Mouse (Mus musculus): ENCODE results near the gene Slc20a1.

Gene Slc20a1

DNA sequence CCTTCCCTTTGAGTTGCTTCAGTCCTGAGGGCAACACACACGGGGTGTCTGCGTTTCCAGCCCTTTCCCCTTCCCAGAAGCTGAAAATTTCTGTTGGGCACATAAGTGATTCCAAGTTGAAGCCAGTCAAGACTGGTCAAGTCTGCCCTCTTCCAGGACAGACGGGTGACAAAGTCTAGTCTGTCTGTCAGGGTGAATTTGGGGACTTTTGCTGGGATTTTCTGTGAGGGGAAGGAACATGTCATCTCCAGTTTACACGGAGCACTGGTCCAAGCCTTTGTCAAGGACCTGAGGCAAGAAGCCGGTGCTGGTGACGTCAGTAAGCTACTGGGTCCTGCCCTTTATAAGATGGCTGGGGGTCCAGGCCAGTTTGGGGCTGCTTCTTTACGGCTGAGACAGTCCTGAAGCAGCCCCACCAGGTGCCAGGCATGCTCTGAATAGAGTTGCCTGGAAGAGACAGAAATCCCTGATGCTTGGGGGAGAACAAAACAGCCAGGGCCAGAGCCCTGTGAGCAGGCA is 28.5 kb downstream of the Slc20a1 start:
- peak; percentile 40 to 55 for DNase-seq (ENCODE audit: low spot score in 2 of 2)

DNA sequence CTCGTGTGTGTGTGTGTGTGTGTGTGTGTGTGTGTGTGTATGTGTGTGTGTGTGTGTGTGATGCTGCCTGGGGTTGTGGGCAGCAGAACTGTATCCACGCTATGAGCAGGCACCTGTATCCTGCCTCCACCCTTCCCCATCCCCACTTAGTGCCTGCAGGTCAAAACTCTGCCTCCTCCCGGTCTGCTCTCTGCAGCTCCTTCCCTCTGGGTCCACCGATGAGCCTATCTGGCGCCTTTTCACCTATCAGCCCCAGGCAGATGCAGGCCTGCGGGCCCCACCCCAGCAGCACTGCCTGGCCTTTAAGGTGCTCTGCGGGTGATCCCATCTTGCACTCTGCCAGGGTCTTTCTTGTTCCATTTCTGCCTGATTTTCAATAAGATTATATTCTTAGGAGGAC is 29.1 kb downstream of the Slc20a1 start:
- DNase-seq (ENCODE audit: low spot score in 2 of 2), result peak; percentile 77 to 85

GRCm38 (mm10) chr2:129228571-129228970 is 30.0 kb downstream of the Slc20a1 start:
- DNase-seq (ENCODE audit: low spot score in 2 of 2), result no peak

DNA sequence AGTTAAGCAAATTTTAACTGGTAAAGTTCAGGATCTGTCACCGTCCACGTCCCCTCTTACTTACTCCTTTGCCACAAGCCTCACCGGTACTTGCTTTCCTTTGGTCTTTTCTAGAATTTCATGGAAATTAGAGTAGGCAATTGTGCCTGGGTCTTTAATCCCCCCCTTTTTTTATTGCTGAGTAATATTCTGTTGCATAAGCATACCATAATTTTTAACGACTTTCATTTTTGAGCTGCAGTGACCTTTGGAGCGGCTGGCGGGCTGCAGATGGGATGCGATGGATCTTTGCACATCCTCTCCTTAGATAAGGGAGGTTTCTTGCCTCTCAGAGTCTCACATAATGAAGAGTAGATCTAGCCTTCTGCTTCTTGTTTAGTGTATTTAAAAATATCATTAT is 30.8 kb downstream of the Slc20a1 start:
- no peak for DNase-seq (ENCODE audit: low spot score in 2 of 2)

DNA sequence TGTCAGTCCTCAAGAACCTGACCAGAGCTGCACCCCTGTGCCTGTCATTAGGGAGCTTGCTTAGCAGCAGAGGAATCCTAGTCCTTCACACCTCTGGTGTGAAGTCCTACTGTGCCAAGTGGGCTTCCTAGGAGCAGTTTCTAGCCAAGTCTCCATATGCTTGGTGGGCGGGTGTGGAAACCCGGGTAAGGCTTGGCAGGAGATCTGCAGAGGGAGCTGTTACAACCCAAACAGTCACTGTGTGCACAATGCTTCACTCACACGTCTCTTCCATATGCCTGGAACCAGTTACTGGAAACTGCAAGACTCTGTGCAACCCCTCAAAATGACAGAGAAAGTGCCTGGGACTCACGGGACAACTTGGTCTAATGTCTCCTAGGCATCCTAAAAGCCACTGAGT is 33.5 kb downstream of the Slc20a1 start:
- DNase-seq (ENCODE audit: low spot score in 2 of 2), result no peak

- DNase-seq (ENCODE audit: low spot score in 2 of 2), result no peak
Measured at GRCm38 (mm10) chr2:129232484-129232883, 33.9 kb downstream of the Slc20a1 start.

GRCm38 (mm10) chr2:129233218-129233617 is 34.7 kb downstream of the Slc20a1 start:
- no peak for DNase-seq (ENCODE audit: low spot score in 2 of 2)

DNA sequence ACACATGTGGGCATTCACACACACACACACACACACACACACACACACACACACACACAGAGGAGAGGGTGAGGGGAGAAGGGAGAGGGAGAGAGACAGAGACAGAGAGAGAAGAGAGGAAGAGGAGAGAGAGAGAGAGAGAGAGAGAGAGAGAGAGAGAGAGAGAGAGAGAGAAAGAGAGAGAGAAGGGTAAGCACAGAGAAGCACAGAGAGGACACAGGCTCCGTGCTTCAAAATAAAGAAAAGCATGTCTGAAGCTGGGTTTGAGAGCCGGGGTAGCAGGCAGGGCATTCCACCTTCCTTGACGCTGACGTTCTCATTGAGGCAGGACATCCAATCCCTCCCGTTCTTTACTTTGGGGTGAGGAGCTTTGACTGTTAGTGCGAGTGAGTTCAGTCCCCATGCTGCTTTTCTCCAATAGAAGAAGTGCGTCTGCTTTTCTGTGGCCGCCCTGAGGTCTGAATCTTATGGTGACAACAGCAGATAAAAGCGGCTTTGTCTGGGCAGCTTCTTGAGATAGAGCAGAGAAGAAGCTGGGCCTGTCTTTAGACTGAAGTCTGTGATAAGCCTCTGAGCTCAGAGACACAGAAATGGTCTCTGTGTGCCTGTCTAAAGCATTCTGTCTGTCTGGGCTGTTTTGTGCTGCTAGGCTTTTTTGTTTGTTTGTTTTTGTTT is 35.4 kb downstream of the Slc20a1 start:
- DNase-seq (ENCODE audit: low spot score in 2 of 2), result no peak

GRCm38 (mm10) chr2:129234731-129235130 is 36.2 kb downstream of the Slc20a1 start:
- DNase-seq (ENCODE audit: low spot score in 2 of 2), result no peak

DNA sequence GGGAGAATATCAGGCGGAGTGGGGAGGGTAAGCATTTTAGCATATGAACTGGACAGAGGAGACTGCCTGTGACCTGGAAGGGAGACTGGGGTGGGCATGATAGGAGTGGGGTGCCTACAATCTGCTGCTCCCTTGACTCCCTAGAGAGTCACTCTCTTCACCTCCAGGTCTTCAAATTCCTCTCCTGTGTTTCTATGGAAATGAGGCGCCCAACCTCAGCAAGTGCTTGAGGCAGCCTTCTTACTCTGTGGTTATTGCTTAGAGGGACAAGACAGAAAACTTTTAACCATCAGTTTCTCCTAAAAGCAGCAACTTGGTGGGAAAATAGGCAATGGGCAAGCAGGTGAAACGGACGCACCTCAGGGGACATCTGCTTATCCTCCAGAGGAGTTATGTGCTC is 38.0 kb downstream of the Slc20a1 start:
- no peak for DNase-seq (ENCODE audit: low spot score in 2 of 2)

DNA sequence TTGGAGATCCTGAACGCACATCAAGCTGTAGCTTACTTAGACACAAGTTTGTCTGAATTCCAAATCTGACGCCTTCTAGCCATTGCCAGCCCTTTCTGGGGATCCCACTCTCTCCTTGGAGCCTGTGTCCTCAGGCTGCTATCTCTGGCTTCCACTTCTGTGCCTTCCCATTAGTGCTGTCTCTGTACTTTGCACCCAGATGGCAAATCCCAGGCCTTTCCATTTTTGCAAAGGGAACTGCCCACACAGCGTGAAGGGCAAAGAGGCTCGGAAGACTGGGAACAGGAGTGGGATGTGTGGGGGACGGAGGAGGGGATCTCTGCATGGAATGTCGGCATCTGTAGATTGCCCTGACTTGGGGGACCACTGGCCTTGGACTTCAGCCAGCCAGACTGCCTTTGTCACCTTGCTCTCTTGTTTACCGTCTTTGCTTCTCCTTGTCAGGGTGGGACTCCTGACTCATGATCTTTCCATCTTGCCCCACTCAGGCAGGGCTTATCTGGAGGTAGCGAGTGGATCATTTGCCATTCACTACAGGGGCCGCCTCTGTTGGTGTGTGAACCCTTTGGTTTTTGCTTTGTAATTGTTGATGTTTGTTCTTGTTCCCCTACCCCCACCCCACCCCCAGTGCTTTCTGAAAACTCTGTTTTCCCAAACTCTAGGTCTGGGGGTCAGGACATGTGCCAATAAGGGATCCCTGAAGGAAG is 42.3 kb downstream of the Slc20a1 start:
- DNase-seq (ENCODE audit: low spot score in 2 of 2), result no peak

DNA sequence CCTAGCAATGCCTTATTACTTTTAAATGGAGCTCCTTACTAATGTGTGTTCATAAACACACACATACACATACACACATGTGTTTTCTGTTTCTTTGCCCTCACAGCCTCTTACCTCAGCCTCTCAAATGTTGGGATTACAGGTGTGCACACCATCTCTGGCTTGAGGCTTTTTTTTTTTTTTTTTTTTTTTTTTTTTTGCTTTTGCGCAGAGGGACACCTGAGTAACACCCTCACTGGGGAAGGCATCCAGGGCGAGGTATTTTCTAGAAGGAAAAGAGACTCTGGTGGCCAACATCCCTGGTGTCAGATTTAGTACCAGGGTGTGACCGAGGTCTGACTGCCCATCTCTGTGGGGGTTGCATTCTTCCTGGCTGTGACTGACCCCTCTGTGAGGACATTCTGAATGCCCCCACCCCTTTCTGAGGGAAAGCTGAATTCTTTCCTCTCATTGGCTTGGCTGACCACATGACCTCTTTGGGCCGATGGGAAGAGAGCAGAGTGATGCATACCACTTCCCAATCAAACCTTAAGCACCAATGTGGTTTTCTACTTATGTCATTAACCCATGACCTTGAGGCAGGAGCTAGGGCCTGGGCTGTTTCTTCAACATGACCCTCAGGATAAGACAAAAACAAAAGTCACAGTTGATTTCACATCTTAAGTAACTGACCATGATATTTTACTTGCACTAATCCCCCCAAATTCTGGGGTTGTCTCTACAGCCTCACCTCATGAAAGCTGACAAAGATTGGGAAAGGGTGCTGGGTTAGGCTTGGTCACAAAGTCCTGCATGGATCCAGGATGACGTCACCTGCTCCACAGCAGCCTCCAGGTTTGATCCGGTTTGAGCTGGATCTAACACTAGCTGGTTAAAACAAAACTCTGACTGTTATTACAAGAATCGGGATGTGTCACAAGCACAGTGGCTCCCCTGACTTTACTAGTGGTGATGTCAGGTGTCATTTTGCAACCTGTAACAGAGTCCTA is 43.6 kb downstream of the Slc20a1 start:
- DNase-seq (ENCODE audit: low spot score in 2 of 2), result no peak

- no peak for DNase-seq (ENCODE audit: low spot score in 2 of 2)
Measured at GRCm38 (mm10) chr2:129243005-129243404, 44.4 kb downstream of the Slc20a1 start.

DNA sequence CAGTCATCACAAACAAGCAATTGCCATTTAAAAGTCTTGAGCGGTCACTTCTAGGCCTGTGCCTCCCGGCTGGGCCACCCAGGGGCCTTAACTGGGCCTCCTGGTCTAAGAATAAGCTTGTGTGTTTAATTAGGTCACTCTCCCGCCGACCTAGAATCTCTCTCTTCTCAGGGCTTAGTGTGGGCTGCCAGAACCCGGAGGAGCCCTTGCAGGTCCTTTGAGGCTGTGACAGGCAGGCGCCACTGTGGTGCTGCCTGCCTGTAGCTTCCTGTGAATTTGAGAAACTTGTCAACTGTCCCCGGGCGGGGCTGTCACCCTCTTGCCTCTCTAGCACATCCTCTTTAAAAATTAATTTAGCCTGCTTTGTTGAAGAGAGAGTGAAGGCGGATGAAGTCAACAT is 45.2 kb downstream of the Slc20a1 start:
- peak in 1 of 2 experiments; percentile 46 for DNase-seq (ENCODE audit: low spot score in 2 of 2)

- DNase-seq (ENCODE audit: low spot score in 2 of 2), result no peak
Measured at GRCm38 (mm10) chr2:129244446-129245120, 46.0 kb downstream of the Slc20a1 start.

DNA sequence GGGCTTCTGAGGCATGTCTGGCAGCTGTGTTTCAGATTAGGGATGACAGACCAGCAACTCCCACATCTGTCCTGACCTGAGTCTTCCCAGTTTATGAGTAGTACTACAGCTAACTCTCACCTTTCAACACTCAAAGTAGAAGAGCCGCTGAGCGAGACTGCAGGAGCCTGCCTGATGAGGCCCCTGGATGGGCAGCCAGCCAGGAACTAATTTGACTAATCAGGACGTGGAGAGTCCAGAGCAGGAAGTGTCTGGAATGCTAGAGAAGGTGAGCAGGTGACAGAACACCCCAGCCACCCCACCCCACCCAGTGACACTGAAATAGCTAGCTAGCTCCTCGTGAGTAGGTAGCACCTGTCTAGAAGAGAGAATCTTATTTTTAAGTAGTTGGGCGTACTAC is 47.1 kb downstream of the Slc20a1 start:
- no peak for DNase-seq (ENCODE audit: low spot score in 2 of 2)

DNA sequence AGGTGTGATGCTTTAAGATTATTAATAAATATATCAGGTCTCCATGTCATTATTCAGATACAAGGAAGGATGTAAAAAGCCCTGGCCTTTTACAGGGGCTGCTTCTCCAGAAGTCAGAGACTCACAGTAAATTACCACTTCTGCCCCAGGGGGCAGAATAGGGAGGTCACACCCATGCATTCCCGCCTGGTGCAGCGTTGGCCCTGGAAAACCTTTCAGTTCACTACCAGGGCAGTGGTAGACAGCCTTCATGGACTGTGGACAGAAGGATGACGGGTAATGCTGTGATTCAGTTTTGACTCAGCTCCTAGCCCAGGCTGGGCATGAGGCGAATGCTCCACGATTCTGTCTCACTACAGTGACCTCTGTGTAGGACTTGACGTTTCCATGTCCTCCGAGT is 47.9 kb downstream of the Slc20a1 start:
- no peak for DNase-seq (ENCODE audit: low spot score in 2 of 2)

- DNase-seq (ENCODE audit: low spot score in 2 of 2), result no peak
Measured at GRCm38 (mm10) chr2:129246924-129247323, 48.4 kb downstream of the Slc20a1 start.

GRCm38 (mm10) chr2:129247707-129248121 is 49.1 kb downstream of the Slc20a1 start:
- no peak for DNase-seq (ENCODE audit: low spot score in 2 of 2)

- no peak for DNase-seq (ENCODE audit: low spot score in 2 of 2)
Measured at GRCm38 (mm10) chr2:129249321-129249720, 50.8 kb downstream of the Slc20a1 start.

DNA sequence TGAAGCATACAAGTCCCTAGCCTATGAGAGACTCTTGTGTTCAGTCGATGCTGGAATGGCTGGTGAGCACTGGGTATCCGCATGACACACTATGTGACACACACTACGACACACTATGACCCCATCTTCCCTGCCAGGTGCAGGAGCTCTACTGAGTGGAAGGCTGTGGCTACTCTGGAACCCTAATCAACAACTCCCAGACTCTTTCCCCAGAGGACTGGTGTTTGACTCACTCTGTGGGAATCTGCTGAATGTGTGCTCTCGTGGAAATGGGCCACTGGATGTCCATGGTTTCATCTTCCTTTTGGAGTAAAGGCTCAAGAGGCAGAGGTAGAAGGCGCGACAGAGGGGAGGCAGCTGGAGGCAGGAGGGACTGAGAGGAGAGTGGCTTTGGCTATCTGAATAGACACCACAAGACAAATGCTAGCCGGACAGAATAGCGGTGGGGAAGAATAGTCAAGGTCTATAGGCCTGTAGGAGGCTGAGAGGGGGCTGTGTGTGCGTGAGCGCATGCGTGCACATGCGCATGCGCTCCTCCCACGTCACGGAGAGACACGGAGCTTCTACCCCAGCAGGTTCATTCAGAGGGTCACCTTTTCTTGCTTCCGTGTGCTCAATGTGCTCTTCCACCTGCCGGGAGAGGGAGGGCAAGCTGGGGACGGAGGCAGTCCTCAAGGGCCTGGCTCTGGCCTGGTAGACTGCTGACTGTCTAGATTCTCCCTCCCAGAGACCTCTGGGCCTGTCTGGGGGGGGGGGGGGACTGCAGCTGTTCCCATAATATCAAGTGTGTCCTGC is 54.5 kb downstream of the Slc20a1 start:
- no peak for DNase-seq (ENCODE audit: low spot score in 2 of 2)

Measured in spleen, postnatal 10 days (tissue).